Mouse (Mus musculus) mouse trophoblast stem cell (cell line): ENCODE data around the gene Pomgnt2.

Source experiments
- in situ Hi-C, 2 experiments: fragments of 300-500 bp; cut with MseI, MboI; formaldehyde crosslinking; loops; 2 replicates in 1 of 2; 3 replicates in 1 of 2; pipeline ENCODE4 v1.15.1; 2025

Gene Pomgnt2

GRCm38 (mm10) chr9:121973207-121973606, 23.7 kb downstream of the Pomgnt2 start:
- in situ Hi-C loops: no loop called here

GRCm38 (mm10) chr9:121969841-121970381, 27.0 kb downstream of the Pomgnt2 start:
- in situ Hi-C loops: no loop called here

DNA sequence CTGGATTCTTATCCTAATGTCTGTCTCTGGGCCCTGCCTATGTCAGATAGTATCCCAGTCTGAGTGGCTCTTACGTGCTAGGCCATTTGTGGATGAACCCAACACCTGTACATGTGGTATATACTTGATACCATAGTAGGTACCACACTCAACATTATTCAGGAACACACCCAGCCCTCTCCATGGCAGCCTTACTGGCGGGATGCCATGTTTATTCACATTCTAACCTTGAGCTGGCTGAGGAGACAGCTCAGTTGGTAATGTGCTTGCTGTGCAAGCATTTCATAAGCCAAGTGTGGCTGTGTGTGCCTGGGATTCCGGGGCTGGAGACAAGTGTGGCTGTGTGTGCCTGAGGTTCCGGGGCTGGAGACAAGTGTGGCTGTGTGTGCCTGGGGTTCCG, 28.7 kb downstream of the Pomgnt2 start:
- in situ Hi-C loops: no loop called here

- in situ Hi-C loops: no loop called here
Measured at GRCm38 (mm10) chr9:121964941-121965340, 32.0 kb downstream of the Pomgnt2 start.

- in situ Hi-C loops: no loop called here
Measured at GRCm38 (mm10) chr9:121959966-121960635, 36.8 kb downstream of the Pomgnt2 start.

- in situ Hi-C loops: no loop called here
Measured at GRCm38 (mm10) chr9:121952596-121952995, 44.3 kb downstream of the Pomgnt2 start.

- in situ Hi-C loops: no loop called here
Measured at GRCm38 (mm10) chr9:121951114-121951423, 45.8 kb downstream of the Pomgnt2 start.

GRCm38 (mm10) chr9:121950418-121951113, 46.3 kb downstream of the Pomgnt2 start, which contains the start of gene Fam198a:
TSS of gene Fam198a (plus strand) at chr9:121950988.
- in situ Hi-C loops: no loop called here

GRCm38 (mm10) chr9:121948431-121948830, 48.5 kb downstream of the Pomgnt2 start:
- in situ Hi-C loops: no loop called here

GRCm38 (mm10) chr9:121947784-121948183, 49.1 kb downstream of the Pomgnt2 start:
- in situ Hi-C loops: no loop called here

DNA sequence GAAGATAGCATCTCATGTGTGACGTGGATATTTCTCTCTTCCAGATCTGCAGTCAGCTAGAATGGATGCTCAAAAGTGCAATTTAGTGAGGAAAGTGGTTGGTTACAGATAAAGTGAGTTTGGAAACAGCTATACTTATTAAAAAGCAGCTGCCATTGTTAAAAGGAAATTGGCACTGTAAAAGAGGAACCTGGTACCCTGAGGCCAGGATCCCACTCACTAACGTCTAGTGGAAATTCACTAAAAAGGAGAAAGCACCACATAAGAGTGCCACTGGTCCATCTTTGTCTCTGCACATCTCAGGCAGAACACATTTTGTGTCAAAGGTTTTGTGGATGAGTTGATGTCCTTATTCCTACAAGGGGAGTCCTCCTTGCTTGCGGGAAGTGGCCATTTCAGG, 53.3 kb downstream of the Pomgnt2 start:
- in situ Hi-C loops: no loop called here

GRCm38 (mm10) chr9:121943005-121943404, 53.9 kb downstream of the Pomgnt2 start:
- in situ Hi-C loops: no loop called here

DNA sequence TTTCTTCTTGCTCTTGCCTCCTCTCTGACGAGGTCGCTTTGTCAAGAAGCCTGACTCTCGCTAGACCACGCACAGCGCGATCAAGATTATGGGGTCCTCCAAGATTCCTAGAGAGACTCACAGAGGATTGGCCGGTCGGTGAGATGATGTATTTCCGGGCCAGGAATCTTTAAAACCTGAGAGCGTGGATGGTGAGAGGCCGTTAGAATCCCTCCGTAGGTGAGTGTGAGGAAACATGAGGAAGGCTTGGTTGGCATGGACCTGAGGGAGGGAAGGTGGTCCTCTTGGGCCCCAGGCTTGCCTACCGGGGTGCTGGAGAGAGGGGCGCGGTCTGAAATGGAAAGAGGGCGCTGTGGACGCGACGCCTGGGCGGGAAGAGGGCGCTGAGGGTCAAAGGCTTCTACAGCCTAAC, 59.0 kb downstream of the Pomgnt2 start:
- in situ Hi-C loops: no loop called here

DNA sequence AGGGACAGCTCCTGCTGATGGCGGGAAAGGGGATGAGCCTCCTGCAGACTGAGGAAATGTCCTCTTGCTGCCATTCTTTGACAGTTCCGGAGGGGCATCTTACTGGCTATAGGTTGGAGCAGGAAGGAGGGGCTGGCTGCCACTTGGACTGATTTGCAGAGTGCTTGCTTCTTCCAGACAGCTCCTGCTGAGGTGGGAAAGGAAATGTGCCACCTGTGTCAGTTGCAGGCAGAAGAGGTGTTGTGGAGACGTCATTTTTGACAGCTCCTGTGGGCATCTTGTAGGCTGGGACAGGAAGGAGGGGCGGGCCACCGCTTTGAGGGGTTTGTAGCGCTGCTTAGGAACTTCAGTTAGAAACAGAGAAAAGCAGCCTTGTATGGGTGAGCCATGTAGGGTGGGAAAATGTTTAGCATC, 59.5 kb downstream of the Pomgnt2 start:
- in situ Hi-C loops: no loop called here

DNA sequence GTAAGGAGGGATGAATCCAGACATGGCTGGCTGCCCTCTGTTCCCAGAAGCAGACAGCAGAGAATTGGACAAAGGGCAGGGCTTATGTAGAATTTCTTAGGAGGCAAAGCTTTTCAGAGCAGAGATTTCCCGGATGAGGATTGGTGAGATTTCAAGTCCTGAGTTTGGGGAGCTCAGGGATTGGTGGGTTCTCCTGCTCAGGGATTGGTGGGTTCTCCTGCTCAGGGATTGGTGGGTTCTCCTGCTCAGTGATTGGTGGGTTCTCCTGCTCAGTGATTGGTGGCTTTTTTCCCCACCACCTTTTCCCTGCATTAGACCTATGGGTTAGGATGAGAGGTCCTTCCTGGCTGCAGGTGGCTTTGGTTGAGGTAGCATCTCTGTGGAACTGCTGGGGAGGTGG, 60.0 kb downstream of the Pomgnt2 start:
- in situ Hi-C loops: no loop called here

GRCm38 (mm10) chr9:121934856-121935255, 62.1 kb downstream of the Pomgnt2 start:
- in situ Hi-C loops: no loop called here
